Mouse (Mus musculus) liver, embryonic 16.5 days (tissue): ENCODE results near the gene Fam131a. TPM values are rescaled to one million over a fixed set of nuclear protein-coding genes. Genes with fewer than 3 reads are reported as not detected.

Experiments used
- ATAC-seq: fragments of 200-750 bp; cut with Nextera tagmentation; 2 replicates; pipeline ENCODE4 v1.8.0; 2017; ENCODE audit warnings: low read depth, mild to moderate bottlenecking, moderate number of reproducible peaks, moderate library complexity
- H3K27ac ChIP-seq: fragments of 300-500 bp; sonication (generic); 2 replicates; pipeline ENCODE4 v1.5.1; 2014; ENCODE audit warnings: mild to moderate bottlenecking, low read length
- H3K27me3 ChIP-seq: fragments of 300-500 bp; sonication (generic); 2 replicates; pipeline ENCODE4 v1.6.1; 2014; ENCODE audit warnings: low read depth, low read length, mixed read lengths; ENCODE audit not compliant: control insufficient read depth, insufficient read depth
- H3K36me3 ChIP-seq: fragments of 300-500 bp; sonication (generic); 2 replicates; pipeline ENCODE4 v1.6.1; 2014; ENCODE audit warnings: mild to moderate bottlenecking; ENCODE audit not compliant: control insufficient read depth, insufficient read depth
- H3K4me1 ChIP-seq: fragments of 300-500 bp; sonication (generic); 2 replicates; pipeline ENCODE4 v1.6.1; 2014; ENCODE audit warnings: low read depth, low read length, mixed read lengths; ENCODE audit not compliant: control insufficient read depth
- H3K4me2 ChIP-seq: fragments of 300-500 bp; sonication (generic); 2 replicates; pipeline ENCODE4 v1.6.1; 2014; ENCODE audit warnings: low read depth, low read length, mixed read lengths
- H3K4me3 ChIP-seq: fragments of 300-500 bp; sonication (generic); 2 replicates; pipeline ENCODE4 v1.5.1; 2014; ENCODE audit warnings: low read depth, mild to moderate bottlenecking, low read length
- H3K9ac ChIP-seq: fragments of 300-500 bp; sonication (generic); 2 replicates; pipeline ENCODE4 v1.6.1; 2014; ENCODE audit warnings: low read depth, low read length
- H3K9me3 ChIP-seq: fragments of 300-500 bp; sonication (generic); replicated peaks from 2 replicates; pipeline ENCODE4 v1.6.1; 2016; ENCODE audit warnings: low read length; ENCODE audit not compliant: control insufficient read depth
- WGBS: fragments of 180-500 bp; shearing (Covaris S2); extraction: QIAGEN DNeasy Blood & Tissue Kit; methylation state at CpG from one replicate; pipeline ENCODE4 v1.1.7; 2014; ENCODE audit not compliant: insufficient replicate concordance; 5-methylcytosine and 5-hydroxymethylcytosine counted together
- polyA plus RNA-seq: library from polyadenylated mRNA; unstranded; fragments of >200 nt; fragmentation: Nextera tagmentation; extraction: Ambion mirVana; gene quantifications from 2 replicates; pipeline ENCODE4 v1.2.1, GENCODE M21; 2015

Fam131a gene
- polyA plus RNA-seq, 1 experiment from 2014 or later, result 2.3 TPM

DNA sequence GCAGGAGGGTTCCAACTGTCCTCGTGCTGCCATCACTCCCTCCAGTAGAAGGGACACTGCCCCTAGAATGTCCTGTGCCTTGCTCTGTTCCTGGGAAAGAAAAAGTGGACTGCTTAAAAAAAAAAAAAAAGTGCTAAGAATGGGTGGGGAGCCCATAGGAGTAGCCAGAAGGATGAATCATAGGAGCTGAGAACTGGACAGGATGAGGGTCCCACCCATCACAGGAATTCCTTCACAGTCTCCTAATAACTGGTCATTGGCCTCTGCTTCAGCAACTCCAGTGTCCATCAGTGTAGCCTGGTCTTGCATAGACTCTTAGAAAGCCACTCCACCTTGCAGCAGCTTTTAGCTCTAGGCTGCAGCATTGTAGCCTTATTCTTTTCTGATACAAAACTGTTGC lies 33.3 kb downstream of the Fam131a start:
- Histone ChIP-seq H3K27ac (no peak overlapping the region), H3K9ac (no peak overlapping the region), H3K27me3 (peaks cover 7% of the 10 kb centered on the region), H3K9me3 (no peaks in the 10 kb centered on the region), H3K36me3 (no peaks in the 10 kb centered on the region), H3K4me1 (peaks cover 7% of the 10 kb centered on the region), H3K4me3 (no peak overlapping the region), H3K4me2 (no peak overlapping the region)
- 35% methylated on average over 1 of the region's 1 CpGs for WGBS
- ATAC-seq, result no peak

DNA sequence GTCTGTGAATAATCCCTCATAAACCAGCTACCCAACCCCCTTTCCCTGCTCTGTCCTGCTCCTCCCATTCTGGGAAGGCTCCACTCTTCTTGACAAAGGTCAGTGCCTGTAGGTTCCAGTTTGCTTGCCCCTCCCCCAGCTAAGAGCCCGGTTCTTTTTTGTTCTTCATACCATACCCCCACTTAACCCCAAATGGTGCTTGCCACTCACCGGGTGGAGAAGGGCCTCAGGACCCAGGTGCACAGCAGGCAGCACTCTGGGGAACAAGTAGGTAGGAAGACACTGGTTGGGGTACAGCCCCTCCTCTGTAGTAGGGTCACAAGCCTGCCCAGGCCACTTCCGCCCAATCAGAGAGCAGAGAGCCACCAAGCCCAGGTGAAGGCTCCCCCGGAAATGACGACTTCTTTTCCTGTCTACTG lies 37.3 kb downstream of the Fam131a start:
- H3K4me1 ChIP-seq, result no peaks in the 10 kb centered on the region
- no peaks in the 10 kb centered on the region for H3K9me3 ChIP-seq
- WGBS, result 30% methylated on average over 5 of the region's 5 CpGs
- peak overlapping the region; percentile 21; the same call in 1 of the 2 replicates for H3K4me2 ChIP-seq
- peak overlapping the region; percentile 72 for H3K27ac ChIP-seq
- H3K36me3 ChIP-seq, result no peaks in the 10 kb centered on the region
- H3K4me3 ChIP-seq, result peak overlapping the region; percentile 45
- peak; percentile 92 for ATAC-seq
- H3K9ac ChIP-seq, result no peak overlapping the region
- H3K27me3 ChIP-seq, result peaks cover 46% of the 10 kb centered on the region

- Histone ChIP-seq H3K27me3 (peaks cover 56% of the 10 kb centered on the region), H3K9me3 (no peaks in the 10 kb centered on the region), H3K27ac (no peak overlapping the region), H3K9ac (no peak overlapping the region), H3K4me1 (no peaks in the 10 kb centered on the region), H3K4me2 (no peak overlapping the region), H3K4me3 (no peak overlapping the region), H3K36me3 (no peaks in the 10 kb centered on the region)
- WGBS, result 45% methylated on average over 5 of the region's 5 CpGs
- ATAC-seq, result no peak
Measured at GRCm38 (mm10) chr16:20731688-20732087, 38.6 kb downstream of the Fam131a start.

DNA sequence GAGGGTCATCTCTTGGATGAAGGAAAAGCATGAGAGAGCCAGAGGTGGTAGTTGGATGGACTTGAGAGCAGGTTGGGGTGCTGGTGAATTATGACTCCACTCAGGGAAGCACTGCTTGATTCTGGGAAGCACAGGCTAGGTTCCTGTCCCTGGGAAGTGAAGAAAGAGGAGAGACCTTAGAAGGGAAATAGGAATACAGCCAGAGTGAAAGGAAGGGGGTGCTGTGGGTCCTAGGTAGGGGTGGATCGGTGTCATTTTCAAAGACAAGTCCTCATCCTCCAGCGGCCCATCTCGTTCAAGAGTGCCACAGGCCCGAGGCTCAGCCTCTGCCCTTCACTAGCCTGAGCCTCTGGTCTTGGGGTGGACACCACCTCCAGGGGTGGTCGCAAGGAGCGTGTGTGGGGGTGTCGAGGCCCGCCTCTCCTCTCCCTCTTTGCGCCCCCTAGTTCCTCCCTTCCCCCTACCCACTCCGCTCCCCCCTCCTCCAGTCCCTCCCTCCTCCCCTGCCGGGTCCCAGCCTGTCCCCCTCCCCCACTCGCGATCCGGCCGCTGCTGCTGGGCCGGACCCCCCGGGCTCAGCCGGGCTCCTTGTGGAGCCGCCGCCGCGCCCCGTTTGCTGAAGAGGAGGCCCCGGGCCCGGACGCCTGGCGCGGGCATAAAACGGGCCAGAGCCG lies 39.3 kb downstream of the Fam131a start:
- Histone ChIP-seq H3K36me3 (no peaks in the 10 kb centered on the region), H3K27ac (no peak overlapping the region), H3K4me2 (peak overlapping the region; percentile 61), H3K4me3 (peak overlapping the region; percentile 49), H3K9ac (peak overlapping the region; percentile 51), H3K9me3 (no peaks in the 10 kb centered on the region), H3K27me3 (peaks cover 56% of the 10 kb centered on the region), H3K4me1 (no peaks in the 10 kb centered on the region)
- no peak for ATAC-seq
- WGBS, result 3% methylated on average over 26 of the region's 30 CpGs

DNA sequence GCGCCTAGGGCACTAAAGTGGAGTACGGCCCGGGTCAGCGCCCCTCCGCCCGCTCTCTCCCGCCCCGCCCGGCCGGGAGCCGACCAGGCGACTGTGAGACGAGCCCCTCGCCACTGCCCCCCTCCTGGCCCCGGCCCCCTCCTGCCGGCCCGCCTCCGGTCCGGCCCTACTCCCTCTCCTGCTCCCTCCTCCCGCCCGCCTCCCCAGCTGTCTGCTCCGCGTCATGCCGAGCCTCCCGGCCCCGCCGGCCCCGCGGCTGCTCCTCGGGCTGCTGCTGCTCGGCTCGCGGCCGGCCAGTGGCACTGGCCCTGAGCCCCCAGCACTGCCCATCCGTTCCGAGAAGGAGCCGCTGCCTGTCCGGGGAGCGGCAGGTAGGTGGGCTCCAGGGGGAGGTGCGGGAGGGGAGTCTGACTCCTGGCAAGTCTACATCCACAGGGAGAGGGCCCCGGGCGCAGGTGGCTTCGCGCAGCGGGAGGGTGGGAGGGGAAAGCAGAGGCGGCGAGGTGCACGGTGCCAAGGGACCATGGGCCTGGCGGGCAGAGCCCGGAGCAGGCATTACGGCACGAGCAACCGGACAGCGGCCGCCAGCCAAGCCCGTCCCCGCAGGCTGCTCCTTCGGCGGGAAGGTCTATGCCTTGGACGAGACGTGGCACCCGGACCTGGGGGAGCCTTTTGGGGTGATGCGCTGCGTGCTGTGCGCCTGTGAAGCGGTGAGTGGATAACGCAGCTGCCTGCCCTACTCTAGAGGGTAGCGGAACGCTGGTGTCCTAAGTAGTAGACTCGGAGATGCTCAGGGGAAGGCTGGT lies 40.1 kb downstream of the Fam131a start, which contains the start of gene Chrd:
Chrd (plus strand) TSS at position 203 of the 806 bp plus-strand sequence.
- ATAC-seq, result peak; percentile 37
- 2% methylated on average over 55 of the region's 70 CpGs for WGBS
- H3K4me2 ChIP-seq, result peak within 1 kb of the TSS; percentile 61

GRCm38 (mm10) chr16:20733731-20734730 lies 41.0 kb downstream of the Fam131a start, which contains the start of gene Thpo:
Thpo (minus strand) TSS chr16:20734511.
- no peaks in the 10 kb centered on the region for H3K36me3 ChIP-seq
- no peak within 1 kb of the TSS for H3K9ac ChIP-seq
- no peaks in the 10 kb centered on the region for H3K9me3 ChIP-seq
- H3K4me2 ChIP-seq, result peak within 1 kb of the TSS; percentile 61
- peak within 1 kb of the TSS; percentile 49 for H3K4me3 ChIP-seq
- H3K27ac ChIP-seq, result no peak within 1 kb of the TSS
- no peaks in the 10 kb centered on the region for H3K4me1 ChIP-seq
- no peak for ATAC-seq
- 4% methylated on average over 45 of the region's 45 CpGs for WGBS
- H3K27me3 ChIP-seq, result peaks cover 56% of the 10 kb centered on the region

More for the DNA sequence above, 40.1 kb downstream of the Fam131a start, which contains the start of gene Chrd:
- Histone ChIP-seq H3K27ac (no peak within 1 kb of the TSS), H3K9me3 (no peaks in the 10 kb centered on the region), H3K36me3 (no peaks in the 10 kb centered on the region), H3K4me1 (no peaks in the 10 kb centered on the region), H3K27me3 (peaks cover 56% of the 10 kb centered on the region), H3K4me3 (peak within 1 kb of the TSS; percentile 49), H3K9ac (peak within 1 kb of the TSS; percentile 51)

DNA sequence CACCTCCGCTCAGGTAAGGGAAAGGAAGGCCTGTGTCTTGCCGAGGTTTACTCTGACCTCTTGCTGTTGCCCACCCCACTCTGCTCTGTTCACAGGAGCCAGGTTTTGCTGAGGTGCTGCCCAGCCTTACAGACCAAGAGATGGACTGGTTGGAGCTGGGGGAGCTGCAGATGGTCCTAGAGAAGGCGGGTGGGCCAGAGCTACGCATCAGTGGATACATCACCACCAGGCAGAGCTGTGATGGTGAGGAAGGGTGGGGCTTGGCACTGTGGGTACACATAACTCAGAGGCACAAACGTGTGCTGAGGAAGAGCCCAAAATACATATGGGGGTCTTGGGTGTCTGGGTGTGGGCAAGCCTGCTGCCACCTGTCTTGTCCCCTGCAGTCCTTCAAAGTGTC lies 42.6 kb downstream of the Fam131a start:
- no peaks in the 10 kb centered on the region for H3K4me1 ChIP-seq
- H3K4me2 ChIP-seq, result no peak overlapping the region
- no peak overlapping the region for H3K9ac ChIP-seq
- 54% methylated on average over 5 of the region's 5 CpGs for WGBS
- no peak for ATAC-seq
- H3K4me3 ChIP-seq, result no peak overlapping the region
- no peak overlapping the region for H3K27ac ChIP-seq
- no peaks in the 10 kb centered on the region for H3K9me3 ChIP-seq
- peaks cover 52% of the 10 kb centered on the region for H3K27me3 ChIP-seq
- H3K36me3 ChIP-seq, result no peaks in the 10 kb centered on the region

- Histone ChIP-seq H3K36me3 (no peaks in the 10 kb centered on the region), H3K9me3 (no peaks in the 10 kb centered on the region), H3K9ac (no peak overlapping the region), H3K4me3 (no peak overlapping the region), H3K27ac (no peak overlapping the region), H3K27me3 (peaks cover 51% of the 10 kb centered on the region), H3K4me2 (no peak overlapping the region), H3K4me1 (no peaks in the 10 kb centered on the region)
- WGBS, result 64% methylated on average over 7 of the region's 7 CpGs
- ATAC-seq, result no peak
Measured at GRCm38 (mm10) chr16:20736168-20736567, 43.1 kb downstream of the Fam131a start.
